Mouse (Mus musculus): Measurements from ENCODE around the gene Trhr2. TPM values are rescaled to one million over a fixed set of nuclear protein-coding genes. Genes with fewer than 3 reads are reported as not detected.

Gene Trhr2
- polyA plus RNA-seq, 1 experiment from 2014 or later, result not detected

DNA sequence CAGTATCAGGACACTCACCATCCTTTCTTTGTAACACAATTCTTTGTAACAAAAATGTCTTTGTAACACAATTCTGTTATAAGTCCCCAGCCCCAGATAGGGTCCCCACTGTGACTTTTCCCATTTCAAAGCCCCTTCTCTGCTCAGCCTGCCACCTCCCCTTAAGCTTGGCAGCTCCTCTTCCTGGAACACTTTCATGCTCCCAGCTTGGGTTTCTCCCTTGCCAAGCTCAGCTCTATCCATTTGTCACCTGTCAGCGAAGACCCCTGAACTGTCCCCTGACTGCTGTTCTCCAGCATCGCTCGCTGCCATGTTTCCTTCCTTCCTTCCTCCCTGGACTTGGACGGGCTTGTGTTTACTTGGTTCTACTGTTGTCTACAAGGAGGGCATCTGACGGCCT, 2.9 kb downstream of the Trhr2 start:
- Histone ChIP-seq H3K4me1 (ENCODE audit: insufficient read depth) (no peaks in the 10 kb centered on the region), H3K9ac (replicated peaks) (no peak overlapping the region), H3K4me3 (ENCODE audit: low read depth, low read length) (no peak overlapping the region), H3K9me3 (ENCODE audit: low read length) (no peaks in the 10 kb centered on the region), H3K4me2 (ENCODE audit: low read depth, low read length) (no peak overlapping the region), H3K27ac (ENCODE audit: low read depth) (no peak overlapping the region), H3K27me3 (ENCODE audit: insufficient read depth, low read length) (no peaks in the 10 kb centered on the region), H3K36me3 (replicated peaks; ENCODE audit: insufficient read depth, low read length) (no peaks in the 10 kb centered on the region)
- WGBS (ENCODE audit: insufficient replicate concordance), result 54% methylated on average over 5 of the region's 5 CpGs
- TF ChIP-seq EP300 (IDR thresholded peaks at IDR 0.05; ENCODE audit: low read depth) (no peak), CTCF (IDR thresholded peaks at IDR 0.05; ENCODE audit: low read depth) (no peak)
- DNase-seq (no peak), ATAC-seq (no peak)

DNA sequence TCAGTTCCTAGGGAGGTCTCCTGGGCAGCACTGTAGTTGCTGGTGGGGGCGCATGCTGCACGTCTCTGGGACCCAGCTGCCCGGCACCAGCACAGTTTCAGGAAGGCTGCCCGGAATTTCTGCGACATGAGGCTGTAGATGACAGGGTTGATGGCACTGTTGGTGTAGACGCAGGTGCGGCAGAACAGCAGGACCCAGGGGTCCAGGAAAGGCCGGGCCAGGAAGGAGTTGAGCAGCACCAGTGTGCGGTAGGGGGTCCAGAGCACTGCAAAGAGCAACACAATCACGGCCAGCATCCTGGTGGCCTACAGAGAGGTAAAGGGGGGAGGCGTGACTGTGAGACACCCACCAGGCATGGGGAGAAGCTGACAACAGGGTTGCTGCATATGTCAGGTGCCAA, 3.3 kb downstream of the Trhr2 start:
- no peak for TF ChIP-seq CTCF (IDR thresholded peaks at IDR 0.05; ENCODE audit: low read depth)
- TF ChIP-seq EP300 (IDR thresholded peaks at IDR 0.05; ENCODE audit: low read depth), result no peak
- no peak for DNase-seq
- no peak overlapping the region for H3K4me2 ChIP-seq (ENCODE audit: low read depth, low read length)

DNA sequence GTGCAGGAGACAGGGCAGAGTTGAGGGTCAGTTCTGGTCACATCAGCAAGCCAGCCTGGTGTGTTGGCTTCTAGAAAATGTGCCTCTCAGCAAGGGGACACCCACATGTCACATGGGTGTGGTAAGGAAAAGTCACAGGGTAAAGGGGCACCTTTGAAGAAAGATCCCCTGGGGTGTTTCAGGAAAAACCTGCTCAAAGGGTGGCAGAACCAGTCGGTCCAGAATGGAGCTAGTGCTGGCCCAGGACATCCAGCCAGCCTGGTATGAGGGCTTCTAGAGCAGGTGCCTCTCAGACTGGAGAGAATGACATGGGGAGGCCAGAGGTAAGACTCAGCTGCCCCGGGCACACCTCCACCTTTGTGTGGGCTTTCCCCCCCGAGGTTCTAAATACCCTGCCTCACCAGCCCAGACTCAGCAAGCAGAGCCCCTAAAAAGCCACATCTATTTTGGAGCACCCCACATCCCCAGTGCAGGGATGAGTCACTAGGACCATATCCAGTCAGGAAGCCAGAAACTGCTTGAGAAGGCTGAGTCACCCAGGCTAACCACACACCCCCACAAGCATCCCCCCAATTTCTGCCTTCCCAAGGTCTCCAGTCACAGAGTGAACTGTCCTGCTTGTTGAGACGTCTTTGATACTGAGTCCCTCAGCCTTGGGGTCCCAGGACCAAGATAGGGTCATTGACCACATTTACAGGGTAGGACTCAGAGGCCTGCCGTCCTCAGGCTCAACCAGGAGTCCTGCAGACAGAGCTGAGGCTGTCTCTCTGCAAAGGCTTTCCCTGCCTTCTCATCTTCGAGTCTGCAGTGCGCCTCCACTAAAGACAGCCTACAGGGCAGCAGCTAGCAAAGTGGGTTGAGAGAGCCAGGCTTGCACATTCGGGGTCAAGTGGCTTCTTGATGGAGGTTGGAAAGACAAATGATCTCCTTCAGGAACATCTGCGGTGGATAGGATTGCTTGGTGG, 4.6 kb downstream of the Trhr2 start:
- no peak for ATAC-seq
- 57% methylated on average over 9 of the region's 9 CpGs for WGBS (ENCODE audit: insufficient replicate concordance)
- TF ChIP-seq EP300 (IDR thresholded peaks at IDR 0.05; ENCODE audit: low read depth), result no peak
- no peak for TF ChIP-seq CTCF (IDR thresholded peaks at IDR 0.05; ENCODE audit: low read depth)
- no peak for DNase-seq
- Histone ChIP-seq H3K4me2 (ENCODE audit: low read depth, low read length) (no peak overlapping the region), H3K9ac (replicated peaks) (no peak overlapping the region), H3K9me3 (ENCODE audit: low read length) (no peaks in the 10 kb centered on the region), H3K4me1 (ENCODE audit: insufficient read depth) (peaks cover 3% of the 10 kb centered on the region; the same call in 1 of the 2 replicates), H3K27me3 (ENCODE audit: insufficient read depth, low read length) (no peaks in the 10 kb centered on the region), H3K36me3 (replicated peaks; ENCODE audit: insufficient read depth, low read length) (no peaks in the 10 kb centered on the region), H3K4me3 (ENCODE audit: low read depth, low read length) (no peak overlapping the region), H3K27ac (ENCODE audit: low read depth) (no peak overlapping the region)

More for the DNA sequence above, 3.3 kb downstream of the Trhr2 start:
- Histone ChIP-seq H3K4me1 (ENCODE audit: insufficient read depth) (no peaks in the 10 kb centered on the region), H3K36me3 (replicated peaks; ENCODE audit: insufficient read depth, low read length) (no peaks in the 10 kb centered on the region), H3K27me3 (ENCODE audit: insufficient read depth, low read length) (no peaks in the 10 kb centered on the region), H3K27ac (ENCODE audit: low read depth) (no peak overlapping the region), H3K9me3 (ENCODE audit: low read length) (no peaks in the 10 kb centered on the region), H3K9ac (replicated peaks) (no peak overlapping the region), H3K4me3 (ENCODE audit: low read depth, low read length) (no peak overlapping the region)
- ATAC-seq, result no peak
- 70% methylated on average over 11 of the region's 11 CpGs for WGBS (ENCODE audit: insufficient replicate concordance)

DNA sequence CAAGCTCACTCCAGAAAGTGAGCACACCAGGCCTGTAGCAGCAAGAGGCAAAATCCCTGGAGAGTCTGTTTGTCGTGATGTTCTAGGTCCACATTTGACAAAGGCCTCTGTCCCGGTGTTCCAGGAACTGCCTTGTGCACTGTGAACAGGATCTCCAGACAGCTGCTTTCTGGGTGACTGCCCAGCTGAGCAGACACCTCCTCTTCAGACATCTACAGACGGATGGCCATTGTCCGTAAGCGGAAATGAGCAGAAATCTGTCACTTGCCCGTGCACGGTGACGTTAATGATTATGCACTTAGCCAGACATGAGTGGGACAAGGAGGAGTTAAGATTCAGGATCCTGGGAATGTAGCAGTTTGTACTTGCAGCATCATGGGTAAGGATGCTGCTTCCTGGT, 6.4 kb downstream of the Trhr2 start:
- Histone ChIP-seq H3K4me2 (ENCODE audit: low read depth, low read length) (no peak overlapping the region), H3K9ac (replicated peaks) (no peak overlapping the region), H3K9me3 (ENCODE audit: low read length) (no peaks in the 10 kb centered on the region), H3K27ac (ENCODE audit: low read depth) (no peak overlapping the region), H3K36me3 (replicated peaks; ENCODE audit: insufficient read depth, low read length) (no peaks in the 10 kb centered on the region), H3K4me1 (ENCODE audit: insufficient read depth) (peaks cover 15% of the 10 kb centered on the region), H3K4me3 (ENCODE audit: low read depth, low read length) (no peak overlapping the region), H3K27me3 (ENCODE audit: insufficient read depth, low read length) (no peaks in the 10 kb centered on the region)
- no peak for DNase-seq
- 81% methylated on average over 8 of the region's 8 CpGs for WGBS (ENCODE audit: insufficient replicate concordance)
- TF ChIP-seq EP300 (IDR thresholded peaks at IDR 0.05; ENCODE audit: low read depth) (no peak), CTCF (IDR thresholded peaks at IDR 0.05; ENCODE audit: low read depth) (no peak)
- no peak for ATAC-seq

DNA sequence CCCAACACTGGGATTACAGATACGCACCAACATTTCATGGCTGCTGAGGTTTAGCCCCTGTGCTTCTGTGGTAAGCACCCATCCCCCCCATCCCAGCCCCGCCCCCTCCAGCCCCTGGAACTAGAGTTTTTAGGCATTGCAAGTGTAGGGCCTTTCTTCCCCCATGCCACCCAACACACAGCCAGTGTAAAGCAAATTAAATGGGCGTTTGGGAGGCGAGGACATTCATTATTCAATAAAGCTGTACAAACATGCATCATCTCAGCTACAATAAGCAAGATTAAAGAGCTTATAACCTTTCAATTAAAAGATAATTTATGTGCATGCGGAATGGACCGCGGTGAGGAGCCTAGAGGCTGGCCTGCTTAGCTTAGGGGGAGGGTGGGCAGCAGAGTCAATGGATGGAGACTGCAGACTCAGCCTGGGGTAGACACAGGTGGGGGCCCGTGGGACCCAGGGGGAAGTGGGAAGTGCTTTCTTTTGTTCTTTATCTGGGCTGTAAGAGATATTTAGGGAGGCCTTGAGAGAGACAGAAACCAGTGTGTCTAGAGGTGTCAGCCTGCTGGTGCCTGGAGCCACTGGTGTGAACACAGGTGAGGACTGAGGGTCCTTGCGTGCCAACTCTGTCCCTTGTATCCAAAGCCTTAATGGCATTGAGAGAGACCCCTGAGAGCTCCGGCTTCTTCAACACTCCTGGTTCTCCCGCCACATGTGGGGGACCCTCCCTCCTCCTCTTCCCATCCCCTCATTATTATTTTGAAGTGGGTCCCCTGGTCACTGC, 10.0 kb downstream of the Trhr2 start:
- H3K27ac ChIP-seq (ENCODE audit: low read depth), result no peak overlapping the region
- H3K27me3 ChIP-seq (ENCODE audit: insufficient read depth, low read length), result no peaks in the 10 kb centered on the region
- H3K36me3 ChIP-seq (replicated peaks; ENCODE audit: insufficient read depth, low read length), result no peaks in the 10 kb centered on the region
- H3K4me1 ChIP-seq (ENCODE audit: insufficient read depth), result peaks cover 22% of the 10 kb centered on the region
- no peak overlapping the region for H3K4me2 ChIP-seq (ENCODE audit: low read depth, low read length)
- 50% methylated on average over 11 of the region's 11 CpGs for WGBS (ENCODE audit: insufficient replicate concordance)
- no peaks in the 10 kb centered on the region for H3K9me3 ChIP-seq (ENCODE audit: low read length)
- ATAC-seq (no peak), DNase-seq (no peak)
- H3K4me3 ChIP-seq (ENCODE audit: low read depth, low read length), result no peak overlapping the region
- TF ChIP-seq EP300 (IDR thresholded peaks at IDR 0.05; ENCODE audit: low read depth) (no peak), CTCF (IDR thresholded peaks at IDR 0.05; ENCODE audit: low read depth) (no peak)
- no peak overlapping the region for H3K9ac ChIP-seq (replicated peaks)
